Mouse (Mus musculus): ENCODE results near the gene Ppp1r12b.

Ppp1r12b gene

DNA sequence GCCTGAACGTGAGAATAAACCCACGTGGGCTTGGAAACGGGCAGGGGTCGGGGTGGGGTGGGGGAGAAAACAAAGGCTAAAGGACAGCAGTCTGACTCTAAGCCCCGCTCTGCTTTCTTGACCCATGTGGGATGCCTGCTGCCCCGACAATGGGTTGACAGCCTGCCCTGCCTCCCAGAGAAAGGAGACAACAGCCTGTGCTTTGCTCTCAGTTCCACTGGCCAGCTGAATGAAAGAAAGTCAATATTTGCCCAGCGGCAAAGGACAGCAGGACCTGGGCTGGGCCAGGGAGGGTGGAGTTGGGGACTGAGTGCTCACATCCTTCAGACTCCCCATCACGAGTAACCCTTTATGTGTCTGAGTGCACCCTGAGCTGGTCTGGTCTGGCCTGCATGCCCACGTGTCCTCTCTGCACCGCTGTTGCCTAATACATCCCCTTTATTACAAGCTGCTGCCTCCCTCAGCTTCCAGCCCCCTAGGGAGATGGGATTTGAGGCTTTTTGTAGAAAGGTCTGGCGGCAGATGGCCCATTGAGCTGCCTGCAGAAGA lies 242.2 kb downstream of the Ppp1r12b start:
- peak; percentile 69 for DNase-seq

DNA sequence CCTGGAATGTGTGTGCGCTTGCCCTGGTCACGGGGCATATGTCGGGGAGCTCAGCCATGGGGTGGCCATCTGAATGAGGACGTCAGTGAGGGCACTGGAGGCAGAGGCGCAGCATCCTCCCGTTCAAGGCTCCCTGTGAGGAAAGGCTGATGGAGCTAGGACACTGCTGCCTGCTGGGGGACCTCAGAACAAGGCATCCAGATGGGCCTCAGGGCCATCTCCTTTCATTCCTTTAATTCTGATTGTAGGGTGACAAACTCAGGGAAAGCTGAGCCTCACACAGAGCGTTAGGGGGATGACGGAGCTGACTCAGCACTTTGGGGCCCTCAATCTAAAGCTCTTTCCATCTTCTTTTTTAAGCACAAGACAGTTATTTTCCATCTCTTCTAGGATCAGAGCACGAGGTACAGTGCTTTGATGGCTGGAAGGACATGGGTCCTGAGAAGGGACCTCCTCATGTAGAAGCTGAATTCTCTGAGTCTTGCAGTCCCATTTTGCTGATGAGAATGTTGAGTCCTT lies 242.9 kb downstream of the Ppp1r12b start:
- no peak for DNase-seq

DNA sequence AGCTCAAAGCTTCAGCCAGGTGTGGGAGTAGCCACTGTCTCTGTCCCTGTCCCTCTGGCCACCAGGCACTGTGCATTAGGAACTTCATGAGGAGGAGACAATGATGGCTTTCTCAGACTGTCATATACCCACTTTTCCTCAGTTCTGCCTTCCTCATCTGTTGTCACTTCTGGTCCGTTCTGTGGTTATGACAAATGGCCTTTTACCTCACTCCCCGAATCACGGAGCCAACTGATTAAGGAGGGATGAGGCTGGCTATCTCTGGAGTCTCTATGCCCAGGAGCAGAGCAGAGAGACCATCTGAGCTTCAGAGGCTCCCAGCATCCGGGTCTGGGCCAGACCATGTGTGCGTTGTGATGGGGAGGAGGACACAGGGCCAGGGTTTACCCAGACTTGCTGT lies 244.1 kb downstream of the Ppp1r12b start:
- DNase-seq = no peak

DNA sequence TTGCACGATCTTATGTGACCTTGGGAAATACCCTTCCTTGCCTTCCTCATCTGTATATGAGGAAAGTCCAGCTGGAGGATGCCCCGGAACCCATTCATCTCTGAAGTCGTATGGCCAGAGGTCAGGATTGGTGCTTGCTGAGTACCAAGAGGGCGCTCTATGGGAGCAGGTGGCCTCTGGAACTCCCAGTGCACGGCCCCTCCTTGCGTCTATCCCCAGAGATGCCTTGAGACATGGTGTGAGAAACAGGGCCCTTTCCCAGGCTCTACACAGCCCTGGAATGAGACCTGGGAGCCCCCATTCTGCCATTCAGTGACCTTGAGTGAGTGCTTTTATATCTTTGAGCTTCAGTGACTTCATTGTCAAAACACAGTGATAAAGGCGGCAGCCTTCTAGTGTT lies 244.7 kb downstream of the Ppp1r12b start:
- no peak for DNase-seq

DNA sequence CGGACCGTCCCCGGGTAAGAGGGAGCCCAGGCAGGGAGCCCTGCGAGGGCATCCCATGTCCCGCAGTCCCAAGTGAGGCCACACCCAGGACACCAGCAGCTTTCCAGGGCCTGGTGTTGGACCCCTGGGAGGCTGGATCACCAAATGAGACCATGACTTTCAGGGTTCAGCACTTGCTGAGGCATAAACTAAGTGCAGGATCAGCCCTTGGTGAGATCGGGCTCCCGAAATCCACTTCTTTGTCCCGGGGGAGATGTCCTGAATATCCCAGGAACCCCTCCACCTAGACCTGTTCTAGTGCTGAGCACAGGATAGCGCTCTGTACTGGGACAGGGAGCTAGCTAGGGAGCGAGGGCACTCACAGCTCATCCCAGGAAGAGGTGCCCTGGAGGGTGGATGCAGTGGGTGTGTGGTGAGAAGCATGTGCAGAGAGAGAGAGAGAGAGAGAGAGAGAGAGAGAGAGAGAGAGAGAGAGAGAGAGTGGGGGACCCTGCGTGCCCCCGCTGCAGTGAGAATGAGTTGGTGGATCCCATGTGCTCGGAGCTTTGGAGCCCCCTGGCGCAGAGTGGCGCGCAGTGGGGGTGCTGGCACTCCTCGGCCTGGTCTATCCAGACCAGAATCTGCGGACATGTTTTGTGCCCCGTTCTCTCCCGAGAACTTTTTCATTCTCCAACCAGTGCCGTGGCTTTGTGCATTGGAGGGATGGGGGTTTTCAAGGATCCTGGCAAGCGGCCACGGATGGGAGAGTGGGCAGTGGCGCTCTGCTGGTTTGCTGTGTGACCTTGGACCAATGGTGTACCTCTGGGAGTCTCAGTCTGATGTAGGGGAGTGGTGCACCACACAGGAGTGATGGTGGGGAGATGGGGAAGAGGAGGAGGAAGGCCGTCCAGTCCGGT lies 246.1 kb downstream of the Ppp1r12b start:
- no peak for DNase-seq

DNA sequence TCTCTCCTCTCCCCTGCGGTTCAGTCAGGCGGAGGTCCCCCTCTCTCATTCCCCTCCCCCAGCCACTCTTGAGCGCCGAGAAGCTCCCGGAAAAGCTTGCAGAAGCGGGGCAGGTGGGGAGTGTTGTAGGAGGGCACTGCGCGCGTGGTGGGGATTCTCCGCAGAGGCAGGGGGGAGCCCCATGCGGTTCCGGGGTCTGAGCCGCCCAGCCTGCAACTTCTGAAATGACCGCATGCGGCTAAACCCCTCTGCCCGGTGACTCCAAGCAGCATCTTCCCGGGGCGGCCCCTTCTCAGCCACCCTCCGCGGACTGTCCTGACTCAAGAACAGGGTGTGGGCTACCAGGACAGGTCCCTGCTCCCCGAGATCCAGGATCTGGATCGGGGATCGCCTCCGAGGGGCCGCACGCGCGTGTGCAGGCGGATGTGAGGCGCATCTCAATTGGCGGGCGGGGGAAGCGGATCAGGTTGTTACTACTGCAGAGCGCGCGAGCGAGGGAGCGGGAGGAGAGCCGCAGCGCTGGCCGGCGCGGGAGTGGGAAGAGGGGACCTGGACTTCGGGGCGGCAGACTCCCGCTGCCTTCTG lies 246.8 kb downstream of the Ppp1r12b start:
- DNase-seq = peak; percentile 82

DNA sequence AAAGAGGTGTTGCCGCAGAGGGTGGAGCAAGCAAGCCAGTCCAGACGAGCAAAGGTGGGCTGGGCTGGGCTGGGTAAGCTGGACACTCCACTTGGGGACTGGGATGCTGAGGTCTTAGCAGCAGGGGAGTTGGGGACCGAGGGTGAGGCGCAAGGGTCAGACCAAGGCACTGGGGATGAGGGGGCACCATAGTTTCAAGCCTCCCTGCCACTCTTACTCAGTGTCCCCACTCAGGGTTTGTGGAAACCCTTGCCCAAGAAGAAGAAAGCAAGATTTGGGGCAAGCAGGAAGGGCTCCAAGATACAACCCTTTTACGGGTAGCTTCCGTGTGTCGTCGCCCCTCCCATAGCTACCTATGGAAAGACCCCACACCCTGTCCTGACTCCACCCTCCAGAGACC lies 247.5 kb downstream of the Ppp1r12b start:
- no peak for DNase-seq

DNA sequence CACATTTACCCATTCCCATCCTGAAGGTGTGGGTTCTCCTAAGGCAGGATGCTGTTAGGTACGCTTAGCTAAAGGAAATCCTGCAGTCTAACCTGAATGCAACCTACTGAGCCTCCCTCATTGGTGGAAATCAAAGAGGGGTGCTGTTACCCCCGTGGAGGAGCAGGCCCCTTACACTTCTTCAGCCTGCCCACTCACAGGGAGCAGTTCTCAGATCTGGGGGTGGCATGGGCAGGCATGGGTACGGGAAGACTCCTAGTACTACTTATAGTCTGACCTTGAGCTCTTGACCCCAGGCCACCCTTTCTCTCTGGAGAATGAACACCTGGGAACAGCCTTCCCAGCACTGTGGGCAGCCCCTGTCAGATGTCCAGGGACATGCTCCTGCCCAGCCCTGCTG lies 248.2 kb downstream of the Ppp1r12b start:
- no peak for DNase-seq

DNA sequence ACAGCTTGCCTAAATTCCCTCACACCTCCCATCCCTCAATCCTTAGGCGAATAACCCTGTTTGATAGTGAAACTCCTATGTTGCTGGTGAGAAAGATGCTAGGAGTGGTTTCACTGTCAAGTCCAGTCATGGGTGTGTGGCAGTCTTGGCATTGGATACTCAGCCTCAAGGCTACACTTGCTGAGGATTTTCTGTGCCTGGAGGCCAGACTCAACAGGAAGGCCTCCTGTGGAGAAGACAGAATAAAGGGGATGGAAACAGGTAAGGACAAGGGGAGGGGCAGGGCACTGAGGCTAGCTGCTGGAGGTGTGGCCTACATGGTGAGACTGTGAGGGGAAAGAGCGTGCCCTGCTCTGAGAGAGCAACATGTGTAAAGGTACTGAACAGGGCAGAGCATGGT lies 249.2 kb downstream of the Ppp1r12b start:
- DNase-seq = no peak

Data from embryo, embryonic 11 days (tissue).